Mouse (Mus musculus) heart, postnatal 10 days (tissue): ENCODE results near the gene Meltf. TPM values are rescaled to one million over a fixed set of nuclear protein-coding genes. Genes with fewer than 3 reads are reported as not detected.
A peak's percentile ranks its signal among the peaks of the same experiment; 100 is the strongest.

Experiments used
- DNase-seq, 2 experiments: peaks; one replicate each; pipeline ENCODE4 v3.0.0; 2021
- intact Hi-C: fragments of 180-260 bp; cut with DNase I; formaldehyde crosslinking; loops from one replicate; pipeline ENCODE4 v1.15.1; 2025
- total RNA-seq, 2 experiments: library from RNA; stranded (reverse); gene quantifications; 2 replicates each; pipeline ENCODE4 v1.2.3; 2021

Meltf gene
- total RNA-seq = under 1 TPM in 1 of 2 experiments, not detected in 1; 0.05 TPM

GRCm38 (mm10) chr16:31878573-31879257 lies at the start of gene Meltf:
Meltf (plus strand) TSS chr16:31878810.
- intact Hi-C loops = loop anchor here (1.0 kb wide), 1 partner anchor 40 kb away; no protein-coding TSS in a partner anchor

DNA sequence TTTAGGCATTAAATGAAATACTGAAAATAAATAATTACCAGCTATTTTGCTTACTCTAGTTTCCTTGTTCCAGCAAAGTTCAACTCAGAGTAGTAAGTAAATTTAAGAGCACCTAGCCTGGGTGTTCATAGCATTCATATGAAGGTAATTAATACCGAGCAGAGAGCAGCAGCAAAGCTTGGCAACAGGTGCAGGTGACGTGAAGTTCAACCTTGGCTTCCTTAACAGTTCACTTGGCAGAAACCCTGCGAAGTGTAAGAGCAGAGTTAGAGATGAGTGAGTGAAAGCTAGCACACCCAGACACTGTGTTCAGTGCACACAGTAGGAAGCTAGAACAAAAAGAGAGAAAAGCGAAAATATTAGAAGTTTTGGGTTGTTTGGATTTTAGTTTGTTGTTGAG lies 47.9 kb upstream of the Meltf start:
- intact Hi-C loops = no loop called here
- peak in 1 of 2 experiments; percentile 11 for DNase-seq

More at GRCm38 (mm10) chr16:31878573-31879257, at the start of gene Meltf:
- DNase-seq = peak; percentile 75 to 88

GRCm38 (mm10) chr16:31832630-31833422 lies 45.8 kb upstream of the Meltf start:
- intact Hi-C loops = no loop called here

GRCm38 (mm10) chr16:31834011-31834584 lies 44.5 kb upstream of the Meltf start:
- peak; percentile 35 to 40 for DNase-seq
- intact Hi-C loops = no loop called here

More at GRCm38 (mm10) chr16:31832630-31833422, 45.8 kb upstream of the Meltf start:
- DNase-seq = no peak

GRCm38 (mm10) chr16:31834662-31835318 lies 43.8 kb upstream of the Meltf start:
- no peak for DNase-seq
- intact Hi-C loops = no loop called here

DNA sequence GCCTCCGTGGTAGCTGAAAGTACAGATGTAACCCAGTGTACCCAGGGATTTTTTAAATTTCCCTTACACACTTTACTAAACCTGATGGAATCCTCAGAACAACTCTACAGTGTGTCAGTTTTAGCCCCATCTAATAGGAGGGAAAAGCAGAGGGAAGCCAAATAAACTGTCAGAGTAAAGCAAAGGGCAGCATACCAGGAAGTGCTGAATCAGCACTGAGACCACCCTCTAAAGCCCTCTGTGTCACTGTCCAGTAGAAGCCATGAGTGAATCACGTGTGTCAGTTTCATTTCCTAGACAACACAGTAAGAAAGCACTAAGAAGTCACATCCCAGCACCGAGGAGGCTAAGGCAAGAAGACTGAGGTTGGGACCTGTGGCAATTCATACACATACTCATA lies 41.2 kb upstream of the Meltf start:
- DNase-seq = no peak
- intact Hi-C loops = no loop called here

- no peak for DNase-seq
- intact Hi-C loops = no loop called here
Observed at GRCm38 (mm10) chr16:31844246-31844645, 34.4 kb upstream of the Meltf start.

DNA sequence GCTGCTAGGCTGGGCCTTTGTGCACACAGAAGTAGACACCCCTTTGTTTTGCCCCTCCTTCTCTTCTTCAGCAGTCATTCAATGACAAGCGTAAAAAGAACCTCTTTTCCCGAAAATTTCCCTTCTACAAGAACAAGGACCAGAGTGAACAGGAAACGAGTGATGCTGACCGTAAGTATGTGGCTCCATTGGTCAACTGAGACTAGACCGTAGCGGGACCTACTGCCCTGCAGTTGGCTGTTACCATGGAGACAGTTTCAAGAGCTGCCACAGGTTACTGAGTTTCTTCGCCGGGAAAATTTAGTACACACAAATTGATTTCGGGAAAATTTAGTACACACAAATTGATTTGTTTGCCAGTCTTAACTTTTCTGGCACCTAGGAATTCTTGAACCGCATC lies 31.8 kb upstream of the Meltf start:
- DNase-seq = no peak
- intact Hi-C loops = loop anchor here (5.0 kb wide), 1 partner anchor 49 kb away; no protein-coding TSS in a partner anchor

DNA sequence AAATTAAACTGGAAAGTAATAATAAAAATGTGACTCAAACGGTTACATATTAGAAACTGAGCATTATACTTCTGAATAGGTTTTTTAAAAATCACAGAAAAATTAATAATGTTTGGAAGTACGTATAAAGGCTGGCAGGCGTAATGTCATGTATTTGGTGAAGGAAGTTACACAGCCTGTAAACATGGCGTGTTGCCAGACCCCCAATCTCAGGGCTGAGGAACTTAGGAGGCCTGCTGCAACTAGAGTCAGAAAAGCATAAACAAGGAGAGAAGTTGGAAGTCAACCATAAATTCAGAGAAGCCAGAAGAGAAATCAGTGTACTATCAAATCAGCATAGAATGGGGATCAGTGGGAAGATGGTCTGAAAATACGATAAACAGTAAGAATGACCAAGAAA lies 14.7 kb upstream of the Meltf start:
- DNase-seq = no peak
- intact Hi-C loops = no loop called here

DNA sequence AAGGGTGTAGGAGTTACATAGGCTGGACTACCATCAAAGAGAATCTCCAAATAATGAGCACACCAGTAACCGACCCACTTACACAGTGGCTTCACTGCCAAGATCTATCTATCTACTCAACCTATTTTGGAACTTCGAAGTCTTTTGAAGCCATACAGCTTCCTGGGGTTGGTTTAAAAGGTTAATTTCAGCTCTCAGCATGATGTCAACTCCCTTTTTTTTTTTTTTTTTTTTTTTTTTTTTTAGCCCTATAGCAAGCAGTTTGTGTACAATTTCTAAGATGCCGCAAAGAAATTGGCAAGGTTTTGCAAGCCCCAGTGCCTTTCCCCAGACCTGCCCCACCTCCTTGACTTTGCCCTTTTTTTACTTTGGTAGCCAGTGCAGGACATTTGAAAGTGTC lies 13.4 kb upstream of the Meltf start:
- DNase-seq = no peak
- intact Hi-C loops = no loop called here

DNA sequence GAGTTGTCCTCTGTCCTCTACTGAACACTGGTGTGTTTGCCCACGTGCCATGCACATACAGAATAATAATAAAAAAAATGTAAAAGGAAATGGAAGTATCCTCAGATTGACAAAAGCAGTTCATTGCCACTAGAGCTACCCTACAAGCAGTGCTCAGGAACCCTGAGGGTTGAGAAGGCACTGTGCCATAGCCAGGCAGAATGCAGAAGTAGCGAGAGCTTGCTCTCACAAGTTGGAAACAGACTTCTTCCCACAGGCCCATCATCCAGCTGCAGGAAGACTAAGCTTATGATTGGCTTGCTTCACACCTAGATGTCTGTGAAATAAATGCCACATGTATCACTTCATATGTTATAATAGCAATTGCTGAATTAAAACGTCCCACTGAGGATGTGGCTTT lies 11.7 kb upstream of the Meltf start:
- no peak for DNase-seq
- intact Hi-C loops = no loop called here

GRCm38 (mm10) chr16:31867736-31868135 lies 10.9 kb upstream of the Meltf start:
- intact Hi-C loops = no loop called here

GRCm38 (mm10) chr16:31873721-31874120 lies 4.9 kb upstream of the Meltf start:
- DNase-seq = no peak
- intact Hi-C loops = no loop called here

More at GRCm38 (mm10) chr16:31867736-31868135, 10.9 kb upstream of the Meltf start:
- no peak for DNase-seq

DNA sequence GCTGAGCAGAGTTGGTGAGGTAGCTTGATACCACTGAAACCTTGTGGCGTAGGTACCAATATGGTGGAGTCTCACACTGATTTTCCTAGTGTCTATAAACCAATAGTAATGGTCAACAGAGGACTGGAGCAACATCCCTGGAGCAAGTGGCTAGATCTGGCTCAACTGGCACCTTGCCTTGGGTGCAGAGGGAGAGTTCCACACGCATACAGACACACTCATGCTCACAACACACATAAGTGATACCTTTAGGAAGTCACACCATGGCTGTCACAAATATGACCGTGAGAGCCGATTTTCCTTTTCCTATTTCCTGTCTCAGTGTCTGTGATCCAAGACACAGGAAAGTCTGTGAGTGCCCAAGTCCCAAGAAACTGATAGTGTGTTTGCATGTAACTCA lies 3.2 kb upstream of the Meltf start:
- no peak for DNase-seq
- intact Hi-C loops = no loop called here

GRCm38 (mm10) chr16:31876386-31876785 lies 2.2 kb upstream of the Meltf start:
- DNase-seq = no peak
- intact Hi-C loops = no loop called here

GRCm38 (mm10) chr16:31878052-31878451 lies 558 bp upstream of the Meltf start:
- DNase-seq = no peak
- intact Hi-C loops = loop anchor here (1.0 kb wide), 1 partner anchor 40 kb away; no protein-coding TSS in a partner anchor

DNA sequence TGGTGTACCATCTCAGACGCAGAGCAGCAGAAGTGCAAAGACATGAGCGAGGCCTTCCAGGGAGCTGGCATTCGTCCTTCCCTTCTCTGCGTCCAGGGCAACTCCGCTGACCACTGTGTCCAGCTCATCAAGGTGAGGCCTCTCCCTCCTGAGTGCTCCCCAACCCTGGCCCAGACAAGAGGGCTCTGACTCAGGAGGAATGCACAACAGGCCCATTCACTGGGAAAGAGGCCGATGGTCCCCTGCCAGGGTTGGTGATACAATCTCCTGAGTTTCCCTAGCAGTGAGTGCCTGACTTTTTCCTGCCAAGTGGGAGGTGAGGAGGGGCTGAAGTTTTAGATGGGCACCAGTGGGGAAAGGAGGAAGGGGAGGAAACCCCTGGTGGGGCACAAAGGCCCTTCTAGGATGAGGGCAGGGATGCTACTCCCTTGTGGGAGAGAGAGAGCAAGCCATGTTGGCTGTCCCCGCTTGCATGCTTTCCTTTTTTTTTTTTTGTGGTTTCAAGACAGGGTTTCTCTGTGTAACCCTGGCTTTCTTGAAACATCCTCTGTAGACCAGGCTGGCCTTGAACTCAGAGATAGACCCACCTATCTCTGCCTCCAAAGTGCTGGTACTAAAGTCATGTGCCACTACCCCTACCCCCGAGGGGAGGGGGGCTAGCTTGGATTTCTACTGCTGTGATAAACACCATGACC lies 1.7 kb downstream of the Meltf start:
- intact Hi-C loops = no loop called here
- no peak for DNase-seq

- DNase-seq = no peak
- intact Hi-C loops = no loop called here
Observed at GRCm38 (mm10) chr16:31882381-31882908, 3.8 kb downstream of the Meltf start.

DNA sequence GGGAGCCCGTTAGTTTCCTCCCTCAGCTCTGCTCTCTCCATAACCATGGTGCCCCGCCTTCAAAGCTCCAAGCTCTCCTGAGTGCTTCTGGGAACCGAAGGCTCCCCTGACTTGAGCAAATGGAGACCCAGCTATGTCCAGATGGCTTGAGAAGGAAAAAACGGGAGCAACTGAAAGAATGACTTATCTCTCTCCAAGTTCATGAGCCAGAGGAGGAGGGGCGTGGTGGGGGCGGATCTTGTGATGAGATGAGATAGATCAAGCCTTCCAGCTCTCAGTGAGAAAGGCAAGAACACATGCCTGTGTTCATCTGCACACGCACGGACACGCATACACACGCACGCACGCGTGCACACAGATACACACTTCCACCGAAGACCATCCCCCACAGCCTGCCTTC lies 4.7 kb downstream of the Meltf start:
- intact Hi-C loops = no loop called here
- DNase-seq = no peak

GRCm38 (mm10) chr16:31883902-31884301 lies 5.3 kb downstream of the Meltf start:
- intact Hi-C loops = no loop called here
- DNase-seq = no peak
